Mouse (Mus musculus) cerebellum, adult 2 months (tissue): ENCODE data around the gene Zfp975. TPM values are rescaled to one million over a fixed set of nuclear protein-coding genes. Genes with fewer than 3 reads are reported as not detected.

ENCODE experiments used
- polyA plus RNA-seq: library from polyadenylated mRNA; depleted of rRNA; stranded (reverse); fragments of >200 nt; gene quantifications from 2 replicates; pipeline ENCODE4 v1.2.3, GENCODE M21; 2012; rRNA removed

The Zfp975 gene
- polyA plus RNA-seq, 1 experiment = 3.7 TPM

Other genes starting within 250 kb of the Zfp975 start
- not detected in 2 replicates for gene 4933421I07Rik, start 244.6 kb downstream of the Zfp975 start, polyA plus RNA-seq
- gene Zfp141, start 187.0 kb downstream of the Zfp975 start, polyA plus RNA-seq = 4.6 and 5.2 TPM in 2 replicates
- not detected in 2 replicates for gene Gm21028, start 114.2 kb downstream of the Zfp975 start, polyA plus RNA-seq
- gene Zfp977, start 100.2 kb downstream of the Zfp975 start, polyA plus RNA-seq = 0.49 and 0.57 TPM in 2 replicates
- gene Zfp976, start 50.2 kb downstream of the Zfp975 start, polyA plus RNA-seq = 1.2 TPM in 2 replicates
- gene Gm17067, start 34.3 kb upstream of the Zfp975 start, polyA plus RNA-seq = not detected in 2 replicates
- not detected in 2 replicates for gene Vmn2r62, start 100.8 kb upstream of the Zfp975 start, polyA plus RNA-seq
- gene Gm2381, start 174.5 kb upstream of the Zfp975 start, polyA plus RNA-seq = not detected in 2 replicates
- gene Vmn2r63, start 241.1 kb upstream of the Zfp975 start, polyA plus RNA-seq = not detected in 2 replicates